Mouse (Mus musculus) embryonic fibroblast, embryonic 13.5 days (primary cell): ENCODE data around the gene Lmo4. TPM values are rescaled to one million over a fixed set of nuclear protein-coding genes. Genes with fewer than 3 reads are reported as not detected.

ENCODE experiments used
- H3K27ac ChIP-seq: 2 replicates; pipeline ENCODE4 v1.5.1; 2012; ENCODE audit warnings: low read length, control low read depth, inconsistent platforms; ENCODE audit not compliant: insufficient read depth
- H3K4me1 ChIP-seq: 2 replicates; pipeline ENCODE4 v1.6.1; 2011; ENCODE audit warnings: low read length; ENCODE audit not compliant: control insufficient read depth, insufficient read depth
- H3K4me3 ChIP-seq: 2 replicates; pipeline ENCODE4 v1.5.1; 2011; ENCODE audit warnings: mild to moderate bottlenecking, control low read depth, low read length; ENCODE audit not compliant: insufficient read depth
- CTCF ChIP-seq: IDR thresholded peaks from 2 replicates; pipeline ENCODE4 v1.5.1; 2011; ENCODE audit warnings: mild to moderate bottlenecking, control low read depth, low read length, moderate library complexity, borderline replicate concordance; ENCODE audit not compliant: insufficient read depth
- POLR2A ChIP-seq: IDR thresholded peaks from 2 replicates; pipeline ENCODE4 v1.6.1; 2011; ENCODE audit warnings: low read depth, mild to moderate bottlenecking, control low read depth, low read length, moderate library complexity
- polyA plus RNA-seq: library from polyadenylated mRNA; stranded (reverse); fragments of >200 nt; gene quantifications from 2 replicates; pipeline ENCODE4 v1.2.4, GENCODE M21; 2011; ENCODE audit warnings: low read depth; ENCODE audit not compliant: missing spikeins, insufficient read length

Lmo4 gene
- polyA plus RNA-seq = 113 and 124 TPM in 2 replicates

GRCm38 (mm10) chr3:144204413-144205311 is at the start of gene Lmo4:
Gene Lmo4, minus strand, starts transcription at chr3:144205220.
- Histone ChIP-seq H3K4me1 (no peaks in the 10 kb centered on the region), H3K4me3 (peak within 1 kb of the TSS; percentile 98), H3K27ac (peak within 1 kb of the TSS; percentile 95)
- TF ChIP-seq CTCF (no peak), POLR2A (peak; percentile 90)

GRCm38 (mm10) chr3:144254281-144254680 is 49.3 kb upstream of the Lmo4 start:
- no peak for TF ChIP-seq CTCF
- TF ChIP-seq POLR2A = no peak
- H3K4me3 ChIP-seq = no peak overlapping the region
- no peak overlapping the region for H3K27ac ChIP-seq
- H3K4me1 ChIP-seq = no peaks in the 10 kb centered on the region

DNA sequence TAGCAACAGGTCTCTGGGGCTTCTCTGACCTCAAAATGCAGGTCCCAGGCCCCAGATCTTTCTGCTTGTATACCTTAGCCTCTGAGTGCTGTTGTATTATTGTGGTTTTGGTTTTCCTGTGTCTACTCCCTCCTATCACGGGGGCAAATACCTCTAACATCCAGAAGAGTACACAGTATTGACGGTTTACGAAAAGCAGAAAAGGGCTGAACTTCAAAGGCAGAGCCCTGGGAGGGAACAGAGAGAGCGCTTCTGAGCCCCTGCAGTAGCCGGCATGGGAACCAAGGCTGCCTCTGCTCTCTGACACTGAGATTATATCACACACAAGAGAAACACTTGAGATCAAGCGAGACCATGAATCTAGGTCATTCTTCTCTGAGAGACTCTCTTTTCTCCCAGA is 48.0 kb upstream of the Lmo4 start:
- Histone ChIP-seq H3K4me3 (no peak overlapping the region), H3K27ac (no peak overlapping the region), H3K4me1 (no peaks in the 10 kb centered on the region)
- TF ChIP-seq POLR2A (no peak), CTCF (no peak)

DNA sequence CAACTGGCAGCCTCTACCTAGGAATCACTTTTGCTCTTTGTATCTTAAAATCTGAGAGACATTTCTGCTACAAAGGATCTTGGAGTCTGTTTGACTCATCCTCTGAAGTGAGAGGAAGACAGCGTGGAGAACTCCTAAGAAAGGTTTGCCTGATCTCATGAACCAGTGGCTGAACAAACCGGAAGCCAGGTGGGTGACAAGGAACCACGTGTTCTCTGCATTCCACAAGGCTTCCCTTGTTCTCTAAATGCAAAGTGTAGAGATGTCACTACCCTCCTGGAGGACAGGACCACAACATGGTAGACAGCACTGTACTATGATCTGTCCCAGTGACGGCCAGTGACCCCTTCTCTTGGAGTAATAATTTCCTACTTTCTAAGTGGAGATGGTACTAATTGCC is 47.1 kb upstream of the Lmo4 start:
- no peak for TF ChIP-seq CTCF
- TF ChIP-seq POLR2A = no peak
- Histone ChIP-seq H3K4me1 (no peaks in the 10 kb centered on the region), H3K4me3 (no peak overlapping the region), H3K27ac (no peak overlapping the region)

GRCm38 (mm10) chr3:144242025-144242673 is 37.1 kb upstream of the Lmo4 start:
- Histone ChIP-seq H3K27ac (no peak overlapping the region), H3K4me1 (no peaks in the 10 kb centered on the region), H3K4me3 (no peak overlapping the region)
- TF ChIP-seq CTCF = peak; percentile 52; the same call in 1 of the 2 replicates
- TF ChIP-seq POLR2A = no peak

GRCm38 (mm10) chr3:144241161-144241560 is 36.1 kb upstream of the Lmo4 start:
- Histone ChIP-seq H3K4me1 (no peaks in the 10 kb centered on the region), H3K27ac (no peak overlapping the region), H3K4me3 (no peak overlapping the region)
- TF ChIP-seq POLR2A = no peak
- no peak for TF ChIP-seq CTCF

GRCm38 (mm10) chr3:144238482-144238881 is 33.5 kb upstream of the Lmo4 start:
- no peak for TF ChIP-seq POLR2A
- TF ChIP-seq CTCF = no peak
- no peak overlapping the region for H3K4me3 ChIP-seq
- H3K4me1 ChIP-seq = no peaks in the 10 kb centered on the region
- H3K27ac ChIP-seq = no peak overlapping the region

DNA sequence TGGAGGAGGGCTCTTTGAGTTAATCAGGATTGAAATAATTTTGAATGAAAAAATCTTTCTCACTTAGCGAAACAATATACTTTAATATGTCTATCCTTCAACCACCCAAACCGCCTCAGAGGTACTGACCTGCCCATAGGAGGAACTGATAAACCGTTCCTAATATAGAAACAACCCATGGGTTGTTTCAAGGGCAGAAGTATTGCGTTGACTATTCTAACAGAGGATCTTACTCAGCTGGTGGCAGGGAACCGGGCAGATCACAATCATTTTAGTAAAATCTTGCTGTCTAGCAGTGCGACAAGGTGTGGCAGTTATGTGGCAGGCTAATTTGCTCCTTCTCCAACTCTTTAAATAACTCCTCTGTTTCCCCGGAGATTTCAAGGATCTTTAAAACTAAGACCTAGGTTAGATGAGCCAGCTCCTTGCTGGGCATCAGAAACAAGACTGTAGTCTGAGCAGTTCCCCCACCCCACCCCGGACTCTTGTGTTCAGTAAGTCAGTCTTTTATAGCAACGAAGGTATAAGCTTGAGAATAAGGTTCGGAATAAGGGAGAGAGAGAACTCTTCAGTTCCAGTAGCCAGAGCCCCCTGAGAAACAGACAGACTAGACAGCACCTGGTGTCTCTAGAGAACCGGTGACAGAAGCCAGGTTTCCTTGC is 27.5 kb upstream of the Lmo4 start:
- Histone ChIP-seq H3K27ac (no peak overlapping the region), H3K4me1 (no peaks in the 10 kb centered on the region), H3K4me3 (no peak overlapping the region)
- no peak for TF ChIP-seq POLR2A
- no peak for TF ChIP-seq CTCF

DNA sequence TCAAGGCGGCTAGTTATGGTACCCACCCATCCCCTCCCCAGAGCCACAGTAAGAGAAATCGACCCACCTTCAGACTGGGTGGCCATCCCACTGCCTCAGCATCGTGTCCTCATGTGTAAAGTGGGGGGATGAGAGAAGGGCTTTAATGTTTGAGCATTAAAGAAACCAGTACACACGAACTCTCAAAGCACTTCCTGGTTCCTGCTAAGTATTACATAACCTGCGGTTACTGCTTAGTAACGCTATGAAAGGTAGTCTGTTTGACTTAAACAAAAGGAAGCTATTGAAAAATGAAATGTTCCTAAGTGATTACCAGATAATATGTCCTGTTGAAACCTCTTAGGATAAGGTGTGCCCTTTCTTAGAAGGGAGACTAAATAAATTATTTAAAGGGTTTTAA is 26.9 kb upstream of the Lmo4 start:
- Histone ChIP-seq H3K27ac (no peak overlapping the region), H3K4me3 (no peak overlapping the region), H3K4me1 (no peaks in the 10 kb centered on the region)
- TF ChIP-seq CTCF = no peak
- TF ChIP-seq POLR2A = no peak
